Mouse (Mus musculus) heart, postnatal 0 days (tissue): ENCODE measurements at regions not wholly inside any gene's neighbourhood (a gene's known extent, or its start where the extent isn't known, plus 50 kb on each side); places are given as distances from the start of the nearest gene placed in this dataset.
A peak's percentile ranks its signal among the peaks of the same experiment; 100 is the strongest.

Source experiments
- ATAC-seq: fragments of 200-750 bp; cut with Nextera tagmentation; 2 replicates; pipeline ENCODE4 v1.8.0; 2017; ENCODE audit warnings: low read depth, moderate number of reproducible peaks, moderate library complexity; ENCODE audit not compliant: insufficient read depth
- DNase-seq: peaks from one replicate; pipeline ENCODE4 v3.0.0-alpha.2; 2016; ENCODE audit warnings: low spot score
- H3K27ac ChIP-seq: fragments of 300-500 bp; sonication (generic); 2 replicates; pipeline ENCODE4 v1.5.1; 2014; ENCODE audit warnings: low read depth, mild to moderate bottlenecking
- H3K27me3 ChIP-seq: fragments of 300-500 bp; sonication (generic); 2 replicates; pipeline ENCODE4 v1.6.1; 2014; ENCODE audit warnings: low read length, mixed read lengths; ENCODE audit not compliant: control insufficient read depth, insufficient read depth
- H3K36me3 ChIP-seq: fragments of 300-500 bp; sonication (generic); replicated peaks from 2 replicates; pipeline ENCODE4 v1.6.1; 2014; ENCODE audit warnings: low read length, mixed read lengths; ENCODE audit not compliant: control insufficient read depth, insufficient read depth
- H3K4me1 ChIP-seq: fragments of 300-500 bp; sonication (generic); 2 replicates; pipeline ENCODE4 v1.6.1; 2014; ENCODE audit warnings: antibody characterized with exemption; ENCODE audit not compliant: control insufficient read depth, insufficient read depth
- H3K4me2 ChIP-seq: fragments of 300-500 bp; sonication (generic); 2 replicates; pipeline ENCODE4 v1.6.1; 2014; ENCODE audit warnings: low read depth, mild to moderate bottlenecking, low read length, moderate library complexity
- H3K4me3 ChIP-seq: fragments of 300-500 bp; sonication (generic); 2 replicates; pipeline ENCODE4 v1.5.1; 2014; ENCODE audit warnings: low read depth, low read length
- H3K9ac ChIP-seq: fragments of 300-500 bp; sonication (generic); replicated peaks from 2 replicates; pipeline ENCODE4 v1.6.1; 2014; ENCODE audit warnings: low read depth, low read length, mixed read lengths
- H3K9me3 ChIP-seq: fragments of 300-500 bp; sonication (generic); replicated peaks from 2 replicates; pipeline ENCODE4 v1.6.1; 2016; ENCODE audit warnings: low read length; ENCODE audit not compliant: control insufficient read depth
- CTCF ChIP-seq: IDR thresholded peaks from 2 replicates; pipeline ENCODE4 v1.5.1; 2016; ENCODE audit warnings: antibody characterized with exemption, control low read depth, low read depth
- EP300 ChIP-seq: IDR thresholded peaks from 2 replicates; pipeline ENCODE4 v1.6.1; 2016; ENCODE audit warnings: antibody characterized with exemption, low read depth
- WGBS: fragments of 180-500 bp; shearing (Covaris S2); extraction: QIAGEN DNeasy Blood & Tissue Kit; methylation state at CpG from one replicate; pipeline ENCODE4 v1.1.7; 2014; 5-methylcytosine and 5-hydroxymethylcytosine counted together

- H3K4me3 ChIP-seq = no peak overlapping the region
- no peak overlapping the region for H3K4me2 ChIP-seq
- H3K4me1 ChIP-seq = no peaks in the 10 kb centered on the region
- ATAC-seq = no peak
- no peak for DNase-seq
- WGBS = 47% methylated on average over 7 of the region's 7 CpGs
- no peaks in the 10 kb centered on the region for H3K9me3 ChIP-seq
- H3K27me3 ChIP-seq = no peaks in the 10 kb centered on the region
- H3K36me3 ChIP-seq = no peaks in the 10 kb centered on the region
- TF ChIP-seq EP300 (no peak), CTCF (no peak)
- no peak overlapping the region for H3K9ac ChIP-seq
- H3K27ac ChIP-seq = no peak overlapping the region
Observed at GRCm38 (mm10) chr12:56252612-56253444, 92.9 kb downstream of the Mbip start.

- Histone ChIP-seq H3K27ac (no peak overlapping the region), H3K4me3 (no peak overlapping the region), H3K4me1 (no peaks in the 10 kb centered on the region), H3K9me3 (no peaks in the 10 kb centered on the region), H3K4me2 (no peak overlapping the region), H3K9ac (no peak overlapping the region), H3K27me3 (no peaks in the 10 kb centered on the region), H3K36me3 (no peaks in the 10 kb centered on the region)
- ATAC-seq (no peak), DNase-seq (no peak)
- TF ChIP-seq EP300 (no peak), CTCF (no peak)
- WGBS = 18% methylated on average over 3 of the region's 3 CpGs
Observed at GRCm38 (mm10) chr12:56250262-56250661, 95.4 kb downstream of the Mbip start.

GRCm38 (mm10) chr12:56246406-56246805 is 99.3 kb downstream of the Mbip start:
- Histone ChIP-seq H3K9ac (no peak overlapping the region), H3K4me1 (no peaks in the 10 kb centered on the region), H3K27ac (no peak overlapping the region), H3K9me3 (no peaks in the 10 kb centered on the region), H3K36me3 (no peaks in the 10 kb centered on the region), H3K4me2 (no peak overlapping the region), H3K27me3 (no peaks in the 10 kb centered on the region), H3K4me3 (no peak overlapping the region)
- TF ChIP-seq CTCF = no peak
- TF ChIP-seq EP300 = no peak
- ATAC-seq (no peak), DNase-seq (no peak)
- WGBS = 83% methylated on average over 7 of the region's 7 CpGs

- DNase-seq (no peak), ATAC-seq (no peak)
- no peak overlapping the region for H3K27ac ChIP-seq
- no peaks in the 10 kb centered on the region for H3K4me1 ChIP-seq
- H3K9ac ChIP-seq = no peak overlapping the region
- H3K27me3 ChIP-seq = no peaks in the 10 kb centered on the region
- no peak overlapping the region for H3K4me3 ChIP-seq
- TF ChIP-seq EP300 = no peak
- TF ChIP-seq CTCF = no peak
- no peaks in the 10 kb centered on the region for H3K36me3 ChIP-seq
- no peak overlapping the region for H3K4me2 ChIP-seq
- H3K9me3 ChIP-seq = no peaks in the 10 kb centered on the region
- 19% methylated on average over 5 of the region's 5 CpGs for WGBS
Observed at GRCm38 (mm10) chr12:56242803-56243202, 102.9 kb downstream of the Mbip start.

GRCm38 (mm10) chr12:56241735-56242134 is 104.0 kb downstream of the Mbip start:
- Histone ChIP-seq H3K27me3 (no peaks in the 10 kb centered on the region), H3K4me1 (no peaks in the 10 kb centered on the region), H3K4me3 (no peak overlapping the region), H3K36me3 (no peaks in the 10 kb centered on the region), H3K4me2 (no peak overlapping the region), H3K9me3 (no peaks in the 10 kb centered on the region), H3K27ac (no peak overlapping the region), H3K9ac (no peak overlapping the region)
- peak; percentile 17 for DNase-seq
- TF ChIP-seq CTCF (peak; percentile 47), EP300 (no peak)
- 28% methylated on average over 5 of the region's 5 CpGs for WGBS
- ATAC-seq = no peak

GRCm38 (mm10) chr12:56240206-56240605 is 105.5 kb downstream of the Mbip start:
- Histone ChIP-seq H3K36me3 (no peaks in the 10 kb centered on the region), H3K9me3 (no peaks in the 10 kb centered on the region), H3K9ac (no peak overlapping the region), H3K4me3 (no peak overlapping the region), H3K4me1 (no peaks in the 10 kb centered on the region), H3K27me3 (no peaks in the 10 kb centered on the region), H3K27ac (no peak overlapping the region), H3K4me2 (no peak overlapping the region)
- ATAC-seq (no peak), DNase-seq (no peak)
- 42% methylated on average over 12 of the region's 12 CpGs for WGBS
- TF ChIP-seq CTCF (no peak), EP300 (no peak)
